Mouse (Mus musculus): ENCODE measurements around the gene Pik3r1.

Pik3r1 gene

DNA sequence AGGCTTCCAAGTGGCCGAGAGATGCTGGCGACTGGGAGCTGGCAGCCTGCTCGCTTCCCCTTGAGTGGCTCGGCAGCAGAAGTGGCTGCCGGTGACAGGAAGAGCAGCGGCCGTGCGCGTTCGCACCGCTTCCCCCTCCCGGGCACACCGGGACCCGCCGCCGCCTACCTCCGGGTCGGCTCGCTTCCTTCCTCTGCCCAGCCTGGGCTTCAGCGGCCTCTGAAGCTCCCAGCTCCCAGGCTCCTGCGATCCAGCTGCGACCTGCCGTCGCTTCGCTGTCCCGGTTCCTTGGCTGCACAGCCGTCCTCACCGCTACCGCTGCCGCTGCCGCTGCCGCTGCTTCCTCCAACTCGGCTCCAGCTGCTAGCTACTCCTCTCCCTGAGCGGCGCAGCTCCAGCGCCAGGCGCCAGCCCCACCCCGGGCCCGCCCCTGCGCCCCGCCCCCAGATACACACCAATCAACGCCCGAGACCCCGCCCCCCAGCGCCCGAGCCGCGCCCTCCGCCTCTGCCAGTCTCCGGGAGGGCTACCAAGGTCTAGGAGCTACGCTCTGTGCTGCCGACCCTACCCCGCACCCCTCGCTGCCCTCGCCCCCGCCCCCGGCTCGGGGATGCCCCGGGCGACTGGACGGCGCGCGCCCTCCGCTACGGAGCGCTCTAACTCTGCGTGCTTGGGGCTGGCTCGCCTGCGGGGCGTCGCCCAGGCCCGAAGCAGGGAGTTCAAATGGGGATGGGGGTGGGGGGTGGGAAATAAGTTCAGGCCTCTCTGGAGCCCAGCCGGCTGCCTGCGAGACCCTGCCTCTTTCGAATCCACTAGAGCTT lies at the start of gene Pik3r1:
Gene Pik3r1, minus strand, starts transcription at position 409 of the 821 bp plus-strand sequence.
- DNase-seq = peak; percentile 98 to 99

- DNase-seq = peak; percentile 19 to 27
Measured at GRCm38 (mm10) chr13:101813267-101813900, 45.4 kb upstream of the Pik3r1 start.

DNA sequence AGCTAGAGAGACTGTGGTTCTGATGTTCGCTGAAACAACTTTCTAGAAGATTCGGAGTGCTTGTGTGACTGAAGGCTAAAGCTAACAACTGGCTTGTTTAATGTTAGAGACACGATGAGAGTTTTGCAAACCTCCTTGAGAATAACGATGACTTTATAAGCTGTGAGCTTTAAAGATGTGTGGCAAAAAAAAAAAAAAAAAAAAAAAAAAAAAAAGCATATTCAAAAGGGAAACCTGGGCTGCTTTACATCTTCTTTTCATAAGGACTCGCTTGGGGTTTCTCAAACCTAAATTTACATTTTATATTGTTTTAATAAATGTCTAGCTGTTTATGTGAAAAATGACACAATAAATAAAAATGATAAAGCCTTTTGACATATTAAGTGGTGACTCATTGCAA lies 44.3 kb upstream of the Pik3r1 start:
- DNase-seq = no peak

GRCm38 (mm10) chr13:101811882-101812281 lies 43.9 kb upstream of the Pik3r1 start:
- peak; percentile 47 to 66 for DNase-seq

DNA sequence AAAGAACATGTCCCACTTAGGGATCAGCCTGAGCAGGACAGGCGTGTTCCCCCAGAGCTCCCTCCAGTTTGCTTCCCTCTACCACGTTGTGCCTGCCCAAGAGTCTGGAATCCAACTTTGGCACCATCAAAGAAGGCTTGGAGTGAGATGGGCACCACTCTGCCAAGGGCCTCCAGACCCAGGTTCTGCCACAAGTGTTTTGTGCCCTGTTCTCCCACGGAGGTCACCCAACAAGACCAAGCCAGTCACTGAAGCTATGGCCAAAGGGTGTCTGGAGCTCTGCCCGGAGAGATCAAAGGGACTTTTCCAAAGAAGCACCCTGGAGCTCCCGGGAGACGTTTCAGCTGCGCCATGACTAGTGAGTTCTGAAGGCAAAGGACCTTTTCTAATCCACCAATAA lies 42.6 kb upstream of the Pik3r1 start:
- peak; percentile 68 to 79 for DNase-seq

GRCm38 (mm10) chr13:101809796-101810195 lies 41.8 kb upstream of the Pik3r1 start:
- DNase-seq = no peak

GRCm38 (mm10) chr13:101805559-101806091 lies 37.6 kb upstream of the Pik3r1 start:
- DNase-seq = no peak

- peak; percentile 71 to 76 for DNase-seq
Measured at GRCm38 (mm10) chr13:101801372-101802186, 33.6 kb upstream of the Pik3r1 start.

DNA sequence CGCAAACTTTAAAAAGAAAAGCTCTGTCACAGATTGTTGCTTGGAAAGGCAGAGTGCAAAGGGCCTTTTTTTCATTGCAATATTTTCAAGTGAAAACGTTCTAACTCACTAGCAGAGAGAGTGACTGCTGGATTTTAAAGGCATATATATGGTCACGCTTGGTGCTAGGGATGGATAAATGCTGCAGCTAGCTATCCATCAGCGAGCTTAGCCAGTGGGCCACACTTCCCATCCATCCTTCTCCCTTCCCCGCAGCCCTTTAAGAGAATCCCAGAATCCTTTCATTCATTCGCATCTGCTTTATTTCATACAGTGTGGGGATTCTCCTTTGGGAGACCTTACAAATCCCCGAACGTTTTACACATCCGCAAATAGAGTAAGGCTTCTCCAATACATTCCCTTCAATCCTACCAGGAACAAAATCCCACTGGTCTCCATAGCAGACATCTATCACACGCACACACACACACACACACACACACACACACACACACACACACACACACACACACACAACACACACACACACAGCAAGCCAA lies 32.9 kb upstream of the Pik3r1 start:
- DNase-seq = no peak

- DNase-seq = no peak
Measured at GRCm38 (mm10) chr13:101800021-101800596, 32.1 kb upstream of the Pik3r1 start.

DNA sequence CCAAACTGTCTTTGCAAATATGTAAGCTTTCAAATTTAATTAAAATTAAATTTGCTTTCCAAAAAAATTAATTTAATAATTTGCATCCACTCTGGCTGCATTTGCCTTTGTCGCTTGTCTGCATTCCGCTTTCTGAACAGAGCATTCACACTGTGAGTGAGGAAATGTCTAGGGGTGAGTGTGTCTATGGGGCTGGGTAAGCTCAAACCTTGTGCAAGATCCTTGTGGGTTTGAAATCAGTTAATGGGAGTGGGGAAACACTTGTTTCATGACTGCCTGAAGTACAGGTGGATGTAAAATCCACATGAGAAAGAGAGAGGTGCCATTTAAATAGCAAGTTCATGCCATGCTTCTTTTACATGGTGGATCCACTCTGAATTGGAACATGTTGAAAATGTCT lies 31.3 kb upstream of the Pik3r1 start:
- DNase-seq = no peak

GRCm38 (mm10) chr13:101798522-101798921 lies 30.5 kb upstream of the Pik3r1 start:
- no peak for DNase-seq

GRCm38 (mm10) chr13:101796983-101797382 lies 29.0 kb upstream of the Pik3r1 start:
- no peak for DNase-seq

GRCm38 (mm10) chr13:101785705-101786104 lies 17.7 kb upstream of the Pik3r1 start:
- DNase-seq = no peak

GRCm38 (mm10) chr13:101784651-101785289 lies 16.8 kb upstream of the Pik3r1 start:
- DNase-seq = no peak

GRCm38 (mm10) chr13:101779011-101779410 lies 11.0 kb upstream of the Pik3r1 start:
- DNase-seq = no peak

DNA sequence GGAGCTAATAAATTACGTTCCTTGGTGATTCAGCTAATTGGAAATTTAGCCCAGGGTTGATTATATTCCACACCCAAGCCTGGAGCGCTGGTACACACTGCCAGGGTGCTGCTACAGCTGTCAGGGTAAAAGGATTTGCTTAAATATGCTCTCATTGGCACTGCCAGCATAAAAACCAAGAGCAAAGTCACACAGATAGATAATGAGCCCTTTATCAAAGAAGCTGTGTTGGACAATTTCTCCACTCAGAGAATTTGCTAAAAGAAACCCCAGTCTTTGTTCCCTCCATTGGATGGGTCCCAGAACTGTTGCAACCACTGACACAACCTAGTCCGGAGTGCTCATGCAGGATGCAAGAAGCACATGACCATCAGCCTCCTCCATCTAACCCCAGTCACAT lies 9.8 kb upstream of the Pik3r1 start:
- no peak for DNase-seq

DNA sequence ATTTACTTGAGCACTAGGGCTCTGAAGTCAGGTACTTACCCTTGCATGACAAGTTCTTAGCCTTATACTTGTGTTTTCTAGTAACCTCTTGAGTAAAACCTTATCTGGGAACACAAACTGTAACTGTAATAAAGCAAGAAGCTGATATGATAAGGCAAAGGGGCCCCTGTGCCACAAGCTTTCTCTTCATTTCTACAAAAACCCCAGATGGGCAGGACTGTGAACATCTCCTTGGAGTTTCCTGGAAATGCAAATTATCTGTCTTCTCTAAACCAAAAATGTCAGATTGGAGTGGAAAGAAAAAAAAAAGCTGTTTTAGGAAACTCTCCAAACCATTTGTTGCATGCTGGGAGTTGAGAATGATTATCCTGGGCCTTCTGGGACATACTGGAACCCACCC lies 3.1 kb upstream of the Pik3r1 start:
- no peak for DNase-seq

GRCm38 (mm10) chr13:101769955-101770354 lies 1.9 kb upstream of the Pik3r1 start:
- DNase-seq = no peak

DNA sequence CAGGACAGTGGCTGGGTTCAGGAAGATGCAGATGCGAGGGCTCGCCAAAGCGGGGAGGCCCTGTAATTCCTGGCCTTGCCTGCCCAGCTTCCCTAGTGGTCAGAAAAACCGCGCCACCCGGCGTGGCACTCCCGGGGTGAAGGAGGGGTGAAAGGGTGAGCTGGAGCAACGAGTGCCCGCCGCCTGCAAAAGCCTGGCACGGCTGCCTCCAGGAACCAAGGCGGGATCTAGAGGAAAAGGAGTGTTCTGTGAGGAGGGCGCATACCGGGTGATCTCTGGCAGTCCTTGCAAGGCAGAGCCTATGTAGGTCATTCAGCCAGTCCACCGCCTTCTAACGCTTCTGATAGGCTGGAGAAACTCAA lies 594 bp upstream of the Pik3r1 start:
- DNase-seq = peak; percentile 85 to 86

- DNase-seq = peak; percentile 48 to 76
Measured at GRCm38 (mm10) chr13:101767013-101767808, 806 bp downstream of the Pik3r1 start.
